Mouse (Mus musculus) midbrain, embryonic 16.5 days (tissue): ENCODE measurements around the gene Mansc1. TPM values are rescaled to one million over a fixed set of nuclear protein-coding genes. Genes with fewer than 3 reads are reported as not detected.
A peak's percentile ranks its signal among the peaks of the same experiment; 100 is the strongest.

Source experiments
- ATAC-seq: fragments of 200-750 bp; cut with Nextera tagmentation; 2 replicates; pipeline ENCODE4 v1.8.0; 2017; ENCODE audit warnings: moderate TSS enrichment
- H3K27ac ChIP-seq: fragments of 300-500 bp; sonication (generic); 2 replicates; pipeline ENCODE4 v1.5.1; 2014; ENCODE audit warnings: mild to moderate bottlenecking, low read length, mixed read lengths
- H3K27me3 ChIP-seq: fragments of 300-500 bp; sonication (generic); 2 replicates; pipeline ENCODE4 v1.6.1; 2014; ENCODE audit warnings: low read depth, low read length, mixed read lengths; ENCODE audit not compliant: control insufficient read depth, insufficient read depth
- H3K36me3 ChIP-seq: fragments of 300-500 bp; sonication (generic); 2 replicates; pipeline ENCODE4 v1.6.1; 2014; ENCODE audit warnings: mild to moderate bottlenecking, low read length, moderate library complexity, mixed read lengths; ENCODE audit not compliant: control insufficient read depth, insufficient read depth
- H3K4me1 ChIP-seq: fragments of 300-500 bp; sonication (generic); 2 replicates; pipeline ENCODE4 v1.6.1; 2014; ENCODE audit warnings: mild to moderate bottlenecking, low read length, mixed read lengths; ENCODE audit not compliant: control insufficient read depth, insufficient read depth
- H3K4me2 ChIP-seq: fragments of 300-500 bp; sonication (generic); 2 replicates; pipeline ENCODE4 v1.6.1; 2014; ENCODE audit warnings: mild to moderate bottlenecking, low read length, mixed read lengths
- H3K4me3 ChIP-seq: fragments of 300-500 bp; sonication (generic); 2 replicates; pipeline ENCODE4 v1.5.1; 2014; ENCODE audit warnings: low read depth, mild to moderate bottlenecking, low read length, moderate library complexity, mixed read lengths
- H3K9ac ChIP-seq: fragments of 300-500 bp; sonication (generic); 2 replicates; pipeline ENCODE4 v1.6.1; 2014; ENCODE audit warnings: low read depth, low read length, mixed read lengths
- H3K9me3 ChIP-seq: fragments of 300-500 bp; sonication (generic); replicated peaks from 2 replicates; pipeline ENCODE4 v1.6.1; 2014; ENCODE audit warnings: mild to moderate bottlenecking, low read length, mixed read lengths; ENCODE audit not compliant: control insufficient read depth, poor library complexity, severe bottlenecking
- WGBS: fragments of 180-500 bp; shearing (Covaris S2); extraction: QIAGEN DNeasy Blood & Tissue Kit; methylation state at CpG from one replicate; pipeline ENCODE4 v1.1.7; 2014; 5-methylcytosine and 5-hydroxymethylcytosine counted together
- polyA plus RNA-seq: library from polyadenylated mRNA; unstranded; fragments of >200 nt; fragmentation: Nextera tagmentation; extraction: Ambion mirVana; gene quantifications from 2 replicates; pipeline ENCODE4 v1.2.1, GENCODE M21; 2015

Gene Mansc1
- polyA plus RNA-seq, 1 experiment from 2014 or later = 1.0 TPM

DNA sequence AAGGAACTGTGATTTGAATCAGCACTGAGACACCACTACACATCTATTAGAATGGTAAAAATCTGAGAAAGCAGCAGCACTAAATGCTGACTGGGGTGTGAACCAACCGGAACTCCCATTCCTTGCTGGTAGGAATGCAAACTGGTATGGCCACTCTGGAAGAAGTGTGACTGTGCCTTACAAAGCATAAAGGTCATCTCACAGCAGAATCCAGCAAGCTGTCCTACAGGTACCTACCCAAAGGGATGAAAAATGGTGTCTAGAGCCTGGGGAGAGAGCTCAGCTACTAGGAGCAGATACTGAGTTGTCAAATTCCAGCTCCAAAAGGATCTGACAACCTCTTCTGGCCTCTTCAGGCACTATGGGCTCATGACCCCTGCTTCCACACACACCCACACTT is 5.7 kb downstream of the Mansc1 start:
- no peaks in the 10 kb centered on the region for H3K36me3 ChIP-seq
- no peaks in the 10 kb centered on the region for H3K4me1 ChIP-seq
- H3K4me3 ChIP-seq = no peak overlapping the region
- no peaks in the 10 kb centered on the region for H3K9me3 ChIP-seq
- H3K9ac ChIP-seq = no peak overlapping the region
- no peaks in the 10 kb centered on the region; the same call in 1 of the 2 replicates for H3K27me3 ChIP-seq
- H3K4me2 ChIP-seq = no peak overlapping the region
- no peak for ATAC-seq
- no peak overlapping the region for H3K27ac ChIP-seq
- WGBS = 100% methylated on average over 1 of the region's 1 CpGs

DNA sequence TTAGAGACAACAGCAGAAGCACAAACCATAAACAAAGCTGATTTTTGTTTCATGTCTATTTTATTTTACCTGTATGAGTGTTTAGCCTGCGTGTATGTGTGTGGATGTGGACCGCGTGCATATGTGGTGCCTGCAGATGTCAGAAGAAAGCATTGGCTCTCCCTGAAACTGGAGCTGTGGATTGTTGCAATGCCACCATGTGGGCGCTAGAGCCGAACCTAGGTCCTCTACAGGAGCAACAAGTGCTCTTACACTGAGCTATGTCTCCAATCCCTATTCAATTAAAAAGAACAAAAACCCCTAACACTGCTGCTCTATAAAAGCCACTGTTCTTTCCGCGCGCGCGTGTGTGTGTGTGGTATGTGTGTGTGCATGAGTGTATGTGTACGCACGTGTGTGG is 6.9 kb downstream of the Mansc1 start:
- 65% methylated on average over 12 of the region's 12 CpGs for WGBS
- Histone ChIP-seq H3K4me3 (no peak overlapping the region), H3K27ac (no peak overlapping the region), H3K9me3 (no peaks in the 10 kb centered on the region), H3K4me2 (no peak overlapping the region), H3K4me1 (no peaks in the 10 kb centered on the region), H3K27me3 (no peaks in the 10 kb centered on the region), H3K36me3 (no peaks in the 10 kb centered on the region), H3K9ac (no peak overlapping the region)
- no peak for ATAC-seq

DNA sequence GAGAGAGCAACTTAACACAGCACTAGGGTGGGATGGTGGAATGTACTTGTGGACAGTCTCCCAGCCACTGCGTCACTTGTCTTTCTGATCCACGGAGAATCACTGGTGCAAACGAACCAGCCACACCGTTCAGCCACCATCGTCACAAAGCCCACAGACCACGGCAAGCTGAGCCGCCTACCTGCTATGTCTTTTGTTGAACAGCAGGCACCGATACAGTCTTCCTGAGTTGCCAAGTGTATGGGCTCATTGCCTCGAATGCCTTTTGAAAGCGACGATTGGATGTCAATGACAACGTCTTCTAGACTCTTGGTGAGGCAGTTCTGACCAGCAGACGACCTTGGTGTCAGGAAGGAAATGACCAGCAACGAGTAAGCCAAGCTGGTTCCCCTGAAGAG is 10.7 kb downstream of the Mansc1 start:
- Histone ChIP-seq H3K27me3 (no peaks in the 10 kb centered on the region), H3K36me3 (no peaks in the 10 kb centered on the region), H3K9ac (no peak overlapping the region)

DNA sequence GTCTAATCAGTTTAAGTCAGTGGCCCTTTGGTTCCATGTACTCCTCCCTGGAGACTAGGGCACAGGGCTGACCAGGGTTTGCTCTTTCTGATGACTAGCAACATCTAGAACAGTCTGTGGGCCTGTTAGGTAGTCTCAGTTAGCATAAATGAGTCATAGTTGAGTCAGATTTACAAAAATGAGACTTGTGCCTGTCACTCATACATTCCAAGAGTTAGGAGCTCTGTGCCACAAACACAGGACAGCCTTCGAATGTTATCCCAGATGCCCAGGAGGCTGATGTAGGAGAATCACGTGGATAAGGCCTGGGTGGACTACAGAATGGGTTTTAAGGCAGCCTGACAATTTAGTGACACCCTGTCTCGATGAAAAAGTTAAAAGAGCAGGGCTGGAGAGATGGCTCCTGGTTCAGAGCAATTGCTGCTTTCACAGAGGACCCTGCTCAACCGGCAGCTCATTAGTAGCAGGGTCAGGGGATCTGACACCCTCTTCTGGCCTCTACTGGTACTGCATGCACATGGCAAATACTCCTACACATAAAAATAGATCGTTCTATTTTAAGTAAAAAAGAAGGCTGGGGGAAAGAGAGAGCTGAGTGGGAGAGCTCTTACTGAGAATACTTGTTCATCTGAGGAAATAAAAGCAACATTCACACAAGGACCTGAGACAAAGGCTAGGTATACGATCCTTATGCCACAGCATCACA is 11.3 kb downstream of the Mansc1 start:
- 73% methylated on average over 6 of the region's 6 CpGs for WGBS
- no peak for ATAC-seq
- no peak overlapping the region for H3K4me2 ChIP-seq

More for the DNA sequence above, 10.7 kb downstream of the Mansc1 start:
- Histone ChIP-seq H3K4me3 (no peak overlapping the region), H3K9me3 (no peaks in the 10 kb centered on the region), H3K4me1 (no peaks in the 10 kb centered on the region), H3K4me2 (no peak overlapping the region), H3K27ac (no peak overlapping the region)
- ATAC-seq = no peak
- 82% methylated on average over 14 of the region's 14 CpGs for WGBS

DNA sequence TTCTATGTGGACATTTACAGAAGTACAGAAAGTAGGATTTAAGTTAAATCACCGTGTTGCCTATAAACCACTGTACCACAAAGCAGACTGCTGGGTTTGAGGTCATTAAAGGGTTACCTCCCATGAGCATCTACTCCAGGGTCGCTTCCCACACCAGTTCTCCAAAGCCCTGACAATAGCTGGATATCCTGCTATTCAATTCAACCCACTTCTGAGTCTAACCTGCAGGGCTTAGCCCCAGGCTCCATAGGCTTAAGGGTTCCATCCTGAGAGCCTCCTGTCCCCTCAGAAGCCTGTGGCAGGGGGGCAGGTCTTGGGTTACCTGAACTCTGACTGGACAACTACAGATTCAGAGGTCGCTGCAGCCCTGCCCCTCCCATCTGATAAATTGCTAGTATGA is 12.2 kb downstream of the Mansc1 start:
- WGBS = 77% methylated on average over 3 of the region's 3 CpGs
- Histone ChIP-seq H3K4me3 (no peak overlapping the region), H3K4me1 (no peaks in the 10 kb centered on the region), H3K36me3 (no peaks in the 10 kb centered on the region), H3K9me3 (no peaks in the 10 kb centered on the region), H3K4me2 (no peak overlapping the region), H3K27me3 (no peaks in the 10 kb centered on the region), H3K9ac (no peak overlapping the region), H3K27ac (no peak overlapping the region)
- ATAC-seq = no peak

More for the DNA sequence above, 11.3 kb downstream of the Mansc1 start:
- no peaks in the 10 kb centered on the region for H3K27me3 ChIP-seq
- no peaks in the 10 kb centered on the region for H3K9me3 ChIP-seq
- H3K36me3 ChIP-seq = no peaks in the 10 kb centered on the region
- H3K4me3 ChIP-seq = no peak overlapping the region
- H3K4me1 ChIP-seq = no peaks in the 10 kb centered on the region
- H3K27ac ChIP-seq = no peak overlapping the region
- no peak overlapping the region for H3K9ac ChIP-seq

DNA sequence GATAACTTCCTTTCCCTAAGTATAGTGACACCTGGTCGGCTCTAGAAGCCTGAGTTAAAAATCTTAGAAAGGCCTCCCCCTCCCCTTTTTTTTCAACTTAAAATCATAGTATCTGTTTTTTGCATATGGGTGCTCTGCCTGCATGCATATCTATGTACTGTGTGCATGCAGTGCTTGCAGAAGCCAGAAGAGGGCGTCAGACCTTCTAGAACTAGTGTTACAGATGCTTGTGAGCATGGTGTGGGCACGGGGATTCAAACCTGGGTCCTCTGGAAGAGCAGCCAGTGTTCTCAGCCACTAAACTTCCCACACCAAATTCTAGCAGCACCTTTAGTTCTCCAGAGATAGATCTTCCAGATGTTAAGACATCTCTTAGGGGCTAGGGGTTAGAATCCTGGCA is 14.7 kb downstream of the Mansc1 start:
- Histone ChIP-seq H3K27ac (no peak overlapping the region), H3K27me3 (no peaks in the 10 kb centered on the region), H3K9me3 (no peaks in the 10 kb centered on the region), H3K4me1 (no peaks in the 10 kb centered on the region), H3K4me3 (no peak overlapping the region), H3K9ac (no peak overlapping the region), H3K4me2 (no peak overlapping the region), H3K36me3 (no peaks in the 10 kb centered on the region)
- ATAC-seq = no peak
- 58% methylated on average over 3 of the region's 3 CpGs for WGBS

DNA sequence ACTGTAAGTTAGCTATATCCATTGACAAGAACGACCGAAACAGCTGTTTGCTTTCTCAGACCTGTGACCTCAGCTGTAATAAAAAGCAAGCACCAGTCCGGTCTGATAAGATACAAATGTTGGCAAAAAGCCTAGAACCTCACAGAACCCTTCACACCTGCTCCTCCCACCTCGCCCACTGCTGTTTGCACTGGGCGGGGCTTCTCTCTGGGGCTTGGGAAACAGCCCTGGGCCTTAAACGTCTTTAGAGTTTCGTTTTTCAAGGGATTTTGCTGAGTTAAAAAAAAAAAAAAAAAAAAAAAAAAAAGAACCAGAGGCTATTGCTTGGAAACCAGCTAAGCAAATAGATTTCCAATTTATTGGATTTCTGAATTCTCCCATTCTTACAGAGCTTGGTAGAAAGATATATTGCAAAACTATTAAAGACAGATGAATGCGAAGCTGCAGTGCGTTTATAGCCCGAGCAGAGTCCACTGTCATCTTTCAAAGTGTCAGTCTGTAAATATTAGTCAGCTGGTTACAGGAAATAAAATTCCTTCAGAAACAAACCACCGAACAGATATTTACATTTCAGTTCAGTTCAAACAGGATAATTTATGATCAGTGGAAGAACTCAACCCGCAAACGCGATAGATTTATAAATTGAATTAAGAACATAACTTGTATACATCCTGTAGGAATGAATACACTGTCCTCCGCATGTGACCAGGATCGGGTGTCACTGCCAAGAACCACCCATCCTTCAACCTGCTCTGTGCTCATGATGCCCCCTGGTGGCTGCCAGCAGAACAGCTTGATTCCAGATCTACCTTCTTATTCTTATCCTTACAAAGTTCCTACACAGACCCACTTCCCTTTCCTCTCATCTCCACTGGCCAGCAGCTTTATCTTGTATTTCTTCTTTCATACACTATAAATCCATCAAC is 17.3 kb downstream of the Mansc1 start:
- H3K27me3 ChIP-seq = no peaks in the 10 kb centered on the region
- no peak overlapping the region for H3K27ac ChIP-seq
- no peaks in the 10 kb centered on the region for H3K36me3 ChIP-seq
- H3K4me2 ChIP-seq = peak overlapping the region; percentile 7; the same call in 1 of the 2 replicates
- 28% methylated on average over 16 of the region's 16 CpGs for WGBS
- ATAC-seq = peak; percentile 50; the same call in 1 of the 2 replicates
- H3K9me3 ChIP-seq = no peaks in the 10 kb centered on the region
- H3K4me3 ChIP-seq = no peak overlapping the region
- no peak overlapping the region for H3K9ac ChIP-seq
- no peaks in the 10 kb centered on the region for H3K4me1 ChIP-seq

DNA sequence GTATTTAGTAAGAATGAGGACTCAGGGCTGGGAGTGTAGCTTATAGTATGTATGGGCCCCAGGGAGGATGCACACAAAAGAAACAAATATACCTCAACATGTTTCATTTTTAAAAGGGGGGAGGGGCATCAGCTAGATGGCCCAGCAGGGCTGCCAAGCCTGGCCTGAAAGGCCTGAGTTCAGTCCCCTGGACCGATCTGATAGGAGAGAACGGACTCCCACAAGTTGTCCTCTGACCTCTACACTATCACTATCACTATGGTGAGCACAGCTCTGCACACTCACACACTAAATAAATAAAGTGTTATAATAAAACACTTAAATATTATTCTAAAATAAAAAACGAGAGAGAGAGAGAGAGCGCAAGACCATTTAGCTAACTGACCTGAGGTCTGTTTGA is 18.0 kb downstream of the Mansc1 start:
- Histone ChIP-seq H3K9me3 (no peaks in the 10 kb centered on the region), H3K9ac (no peak overlapping the region), H3K36me3 (no peaks in the 10 kb centered on the region), H3K4me2 (no peak overlapping the region), H3K27me3 (no peaks in the 10 kb centered on the region), H3K4me1 (no peaks in the 10 kb centered on the region), H3K4me3 (no peak overlapping the region), H3K27ac (no peak overlapping the region)
- no peak for ATAC-seq
- WGBS = 84% methylated on average over 4 of the region's 4 CpGs

DNA sequence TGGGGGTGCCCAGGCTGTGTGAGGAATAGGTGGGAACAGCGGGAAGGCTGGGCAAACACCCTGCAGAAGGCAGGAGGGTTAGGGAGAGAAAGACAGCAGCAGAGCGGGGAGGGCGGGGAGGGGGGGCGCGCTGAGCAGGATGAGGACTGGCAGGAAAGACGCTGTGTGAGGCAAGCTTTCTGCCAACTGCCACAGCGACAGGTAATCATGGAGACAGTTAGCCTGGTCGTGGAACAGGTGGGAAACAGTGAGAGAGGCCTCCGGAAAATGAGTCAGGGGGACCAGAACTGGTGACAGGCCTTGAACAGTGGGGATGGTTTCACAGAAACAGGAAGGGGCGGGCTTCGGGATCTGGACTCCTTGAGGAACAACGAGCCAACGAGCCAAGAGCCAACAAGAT is 20.4 kb downstream of the Mansc1 start:
- 81% methylated on average over 13 of the region's 13 CpGs for WGBS
- no peak overlapping the region for H3K4me2 ChIP-seq
- H3K9ac ChIP-seq = no peak overlapping the region
- no peak overlapping the region for H3K27ac ChIP-seq
- H3K4me3 ChIP-seq = no peak overlapping the region
- H3K27me3 ChIP-seq = no peaks in the 10 kb centered on the region
- H3K36me3 ChIP-seq = no peaks in the 10 kb centered on the region
- 0 out of 2 replicates have a peak, but pooled peaks cover 2% of the 10 kb centered on the region for H3K4me1 ChIP-seq
- no peaks in the 10 kb centered on the region for H3K9me3 ChIP-seq
- ATAC-seq = no peak
